Mouse (Mus musculus) urinary bladder, adult 18-20 months (tissue): ENCODE data around the gene Sfta2.

Experiments
- DNase-seq, 2 experiments: peaks; one replicate each; pipeline ENCODE4 v3.0.0; 2022; ENCODE audit warnings: low spot score in 2 of 2, mixed read lengths in 2 of 2

Gene Sfta2

DNA sequence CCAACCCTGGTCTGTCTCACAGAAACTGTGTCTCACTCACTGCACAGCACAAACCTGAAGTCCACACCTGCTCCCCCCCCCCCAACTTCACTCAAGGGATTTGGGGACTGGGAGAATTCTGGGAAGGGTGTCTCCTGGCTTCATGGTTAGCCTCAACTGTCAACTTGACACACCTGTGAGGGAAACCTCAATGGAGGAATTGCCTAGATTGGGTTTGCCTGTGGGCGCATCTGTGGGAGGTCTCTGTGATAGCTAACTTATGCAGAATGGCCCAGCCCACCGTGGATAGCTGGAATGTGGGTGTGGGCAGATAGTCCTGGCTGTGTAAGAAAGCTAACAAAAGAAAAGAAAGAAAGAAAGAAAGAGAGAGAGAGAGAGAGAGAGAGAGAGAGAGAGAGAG, at the start of gene Sfta2:
Gene Sfta2 (plus strand): TSS at position 301 of the 400 bp plus-strand sequence.
- no peak for DNase-seq

- no peak for DNase-seq
These were observed 49.4 kb upstream of the Sfta2 start, which contains the start of gene Cdsn for GRCm38 (mm10) chr17:35551881-35552414. Gene Cdsn, plus strand, starts transcription at chr17:35552128.

- no peak for DNase-seq
These were observed 47.0 kb upstream of the Sfta2 start for GRCm38 (mm10) chr17:35554321-35554720.

GRCm38 (mm10) chr17:35554761-35555397, 46.5 kb upstream of the Sfta2 start:
- no peak for DNase-seq

- DNase-seq: no peak
These were observed 45.1 kb upstream of the Sfta2 start for GRCm38 (mm10) chr17:35556186-35556765.

DNA sequence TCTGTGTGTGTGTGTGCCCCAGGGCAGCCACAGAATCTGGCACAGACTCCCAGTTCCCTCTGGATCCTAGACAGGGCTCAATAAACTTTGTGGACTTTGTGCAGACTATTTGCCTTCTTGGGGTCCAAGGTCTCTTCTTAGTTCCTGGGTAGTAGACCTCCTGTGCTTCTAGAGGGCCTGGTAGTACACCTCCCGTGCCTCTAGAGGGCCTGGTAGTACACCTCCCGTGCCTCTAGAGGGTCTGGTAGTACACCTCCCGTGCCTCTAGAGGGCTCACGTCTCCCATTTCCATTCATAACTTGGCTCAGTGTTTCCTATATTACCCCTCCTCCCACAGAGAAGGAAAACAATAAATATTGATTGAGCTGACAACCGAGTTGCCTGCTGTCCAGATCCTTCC, 44.5 kb upstream of the Sfta2 start:
- peak in 1 of 2 experiments; percentile 32 for DNase-seq

DNA sequence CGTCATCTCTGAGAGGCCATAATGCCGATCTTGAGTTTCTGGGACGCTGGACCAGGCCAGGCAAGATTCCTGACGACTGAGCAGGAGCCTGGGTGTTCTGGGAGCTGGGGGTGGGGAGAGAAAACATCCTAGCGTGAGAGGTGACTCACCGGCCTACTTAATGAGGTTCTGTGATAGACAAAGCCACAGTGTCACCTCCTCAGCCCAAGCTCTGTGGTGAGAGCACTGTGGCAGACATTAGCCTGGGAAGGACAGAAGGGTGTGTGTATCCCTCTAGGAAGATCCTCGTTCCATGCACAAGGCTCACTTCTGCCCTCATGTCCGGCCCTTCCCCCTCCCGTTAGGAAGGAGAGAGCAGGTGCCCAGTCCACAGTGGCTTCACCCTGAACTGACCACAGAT, 44.0 kb upstream of the Sfta2 start:
- DNase-seq: peak; percentile 26 to 41

DNA sequence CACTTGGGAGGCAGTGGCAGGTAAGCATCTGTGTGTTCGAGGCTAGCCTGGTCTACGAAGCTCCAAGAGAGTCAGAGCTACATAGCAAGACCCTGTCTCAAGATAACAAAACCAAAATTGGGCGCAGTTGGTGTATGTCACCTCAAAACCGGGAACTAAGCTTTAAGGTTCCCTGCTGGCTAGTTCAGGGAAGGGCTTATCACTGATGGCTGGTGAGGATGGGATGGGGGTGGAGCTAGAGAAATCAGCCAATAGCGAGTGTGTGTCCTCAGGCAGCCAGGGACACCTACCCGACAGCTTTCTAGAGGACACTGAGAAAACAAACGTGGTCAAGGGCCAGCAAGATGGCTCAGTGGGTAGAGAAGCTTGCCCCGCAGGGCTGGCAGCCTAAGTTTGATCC, 43.1 kb upstream of the Sfta2 start:
- no peak for DNase-seq

GRCm38 (mm10) chr17:35567150-35567549, 34.2 kb upstream of the Sfta2 start, which contains the start of gene 2300002M23Rik:
Gene 2300002M23Rik, plus strand, starts transcription at chr17:35567450.
- no peak for DNase-seq

DNA sequence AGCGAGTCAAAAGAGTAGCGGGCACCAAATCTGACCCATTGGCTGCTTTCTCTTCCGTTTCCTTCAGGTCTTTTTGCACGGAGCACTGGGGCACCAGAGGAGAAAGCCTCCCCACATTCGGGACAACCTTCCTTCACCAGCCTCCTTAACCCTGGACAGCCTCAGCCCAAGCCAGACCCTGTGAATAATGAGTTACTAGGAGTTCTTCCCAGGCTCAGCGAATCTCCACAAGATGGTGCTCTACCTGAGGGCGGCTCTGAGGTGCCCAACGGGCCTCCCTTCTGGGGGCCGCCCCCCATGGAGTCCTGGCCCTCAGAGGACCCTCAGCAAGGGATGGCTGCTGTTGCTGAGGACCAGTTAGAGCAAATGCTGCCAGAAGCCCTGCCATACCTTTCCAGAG, 33.6 kb upstream of the Sfta2 start:
- DNase-seq: no peak

DNA sequence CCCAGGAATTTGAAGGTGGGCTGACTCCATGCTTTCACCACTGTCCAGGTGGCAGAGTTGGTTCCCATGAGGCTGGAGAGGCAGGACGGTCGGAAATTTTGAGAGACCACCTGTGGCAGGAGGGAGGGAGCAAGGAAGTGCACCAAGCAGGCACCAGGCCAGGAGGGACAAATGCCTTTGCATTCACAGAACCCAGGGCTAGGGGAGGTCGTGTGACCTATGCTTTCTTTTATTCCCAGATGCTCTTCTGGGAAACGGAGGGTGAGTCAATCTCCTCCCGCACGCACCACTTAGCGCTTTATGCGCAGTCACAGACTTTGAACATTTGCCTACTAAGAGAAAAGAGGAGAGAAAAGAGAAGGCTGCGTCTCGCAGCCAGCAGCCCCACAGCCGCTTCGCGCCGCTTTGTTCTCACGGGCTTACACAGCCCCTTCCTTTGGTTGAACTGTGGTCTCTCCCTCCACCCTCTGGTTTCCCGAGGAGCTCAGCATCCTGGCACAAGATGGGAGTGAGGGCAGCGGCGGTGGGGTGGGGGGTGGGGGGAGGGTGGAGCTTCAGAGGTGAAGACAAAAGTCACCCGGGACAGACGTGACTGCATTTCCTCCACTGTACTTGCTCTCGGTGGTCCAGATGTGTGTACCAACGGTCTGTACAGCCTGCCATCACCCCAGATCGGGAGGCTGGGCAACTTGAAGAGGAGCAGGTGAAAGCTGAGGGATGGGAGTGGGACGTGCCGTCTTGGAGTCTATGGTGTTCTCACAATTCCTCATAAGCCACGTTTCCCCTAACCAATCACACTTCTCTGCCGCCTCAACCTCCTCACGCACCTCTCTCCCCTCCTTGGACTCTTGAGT, 32.0 kb upstream of the Sfta2 start:
- DNase-seq: no peak

DNA sequence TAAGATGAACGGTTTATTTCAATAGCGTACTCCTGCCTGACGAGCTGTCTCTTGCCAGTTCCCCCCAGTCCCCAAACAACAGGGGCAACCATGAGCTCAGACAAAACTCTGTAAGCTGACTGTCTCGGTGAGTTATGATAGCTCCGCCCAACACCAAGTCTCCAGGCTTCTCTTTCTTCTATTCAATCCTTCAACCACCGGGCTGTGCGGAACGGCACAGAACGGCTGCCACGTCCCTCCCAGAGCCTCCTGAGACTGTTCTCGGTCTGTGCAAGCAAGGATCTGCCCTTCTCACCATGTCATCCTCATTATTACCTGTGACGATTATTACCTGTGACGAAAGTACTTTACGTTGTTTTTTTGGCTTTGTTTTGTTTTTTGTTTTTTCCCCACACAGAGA, 30.5 kb upstream of the Sfta2 start:
- no peak for DNase-seq

DNA sequence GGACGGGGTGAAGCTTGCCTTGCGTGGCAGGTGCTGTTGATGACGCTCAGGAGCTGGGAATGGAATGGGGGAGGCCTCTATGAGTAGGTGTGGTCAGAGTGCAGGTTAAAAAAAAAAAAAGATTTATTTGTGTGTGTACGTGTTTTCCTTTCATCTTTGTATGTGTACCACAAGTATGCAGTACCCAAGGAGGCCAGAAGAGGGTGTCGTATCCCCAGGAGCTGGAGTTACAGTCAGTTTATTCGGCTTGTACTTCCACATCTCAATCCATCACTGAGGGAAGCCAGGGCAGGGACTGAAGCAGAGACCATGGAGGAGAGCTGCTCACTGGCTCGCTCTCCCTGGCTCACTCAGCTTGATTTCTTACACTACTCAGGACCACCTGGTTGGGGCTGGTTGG, 29.9 kb upstream of the Sfta2 start:
- no peak for DNase-seq

DNA sequence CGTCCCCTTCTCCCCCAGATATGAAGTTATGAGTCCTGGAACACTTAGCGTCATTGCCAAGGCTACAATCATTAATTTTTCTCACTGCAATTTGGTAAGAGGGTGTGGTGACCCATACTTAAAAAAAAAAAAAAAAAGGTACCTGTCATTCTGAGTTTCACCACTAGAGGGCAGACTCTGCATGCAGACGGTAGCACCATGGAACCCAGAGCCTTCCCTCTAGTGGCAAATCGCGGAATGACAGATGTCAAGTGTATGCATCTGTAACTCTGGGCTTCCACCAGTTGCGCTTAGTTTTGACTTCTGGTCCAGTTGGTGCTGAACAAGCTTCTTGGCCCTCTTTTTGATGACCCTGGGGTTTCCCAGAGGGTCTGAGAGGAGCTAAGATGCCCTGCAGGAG, 23.1 kb upstream of the Sfta2 start:
- DNase-seq: peak; percentile 46 to 76

GRCm38 (mm10) chr17:35582900-35583299, 18.4 kb upstream of the Sfta2 start:
- no peak for DNase-seq

GRCm38 (mm10) chr17:35584330-35584937, 16.9 kb upstream of the Sfta2 start:
- peak; percentile 62 to 78 for DNase-seq

DNA sequence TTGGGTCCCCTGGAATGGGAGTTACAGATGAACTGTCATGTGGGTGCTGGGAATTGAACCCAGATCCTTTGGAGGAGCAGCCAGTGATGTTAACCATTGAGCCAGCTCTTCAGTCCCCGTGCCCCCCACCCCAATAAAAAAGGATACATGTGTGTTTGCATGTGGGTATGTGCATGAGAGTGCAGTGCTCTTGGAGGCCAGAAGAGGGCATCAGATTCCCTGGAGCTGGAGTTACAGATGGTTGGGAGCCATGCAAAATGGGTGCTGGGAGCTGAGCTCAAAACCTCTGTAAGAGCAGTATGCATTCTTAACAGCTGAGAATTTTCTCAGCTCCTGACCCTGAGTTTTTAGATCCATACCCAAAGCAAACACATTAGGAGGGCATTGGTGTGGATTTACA, 14.1 kb upstream of the Sfta2 start:
- no peak for DNase-seq

GRCm38 (mm10) chr17:35588387-35588786, 13.0 kb upstream of the Sfta2 start:
- no peak for DNase-seq

- peak; percentile 61 to 70 for DNase-seq
These were observed 10.7 kb upstream of the Sfta2 start for GRCm38 (mm10) chr17:35590410-35591218.

DNA sequence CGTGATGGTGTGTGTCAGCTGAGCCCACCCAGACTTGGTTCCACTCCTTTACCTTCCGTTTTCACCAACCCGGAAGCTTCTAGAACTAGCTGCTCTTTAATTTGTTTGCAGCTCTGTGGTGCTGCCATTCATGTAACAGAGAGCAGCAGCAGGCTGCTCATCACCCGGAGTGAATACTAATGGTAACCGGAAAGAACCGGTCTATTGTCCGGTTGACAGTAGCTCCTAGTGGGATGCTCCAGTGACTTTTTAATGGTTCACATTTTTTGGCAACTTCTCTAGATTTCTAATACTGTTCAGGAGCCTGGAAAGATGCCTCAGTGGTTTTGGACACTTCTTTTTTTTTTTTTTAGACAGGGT, 10.2 kb upstream of the Sfta2 start:
- no peak for DNase-seq

DNA sequence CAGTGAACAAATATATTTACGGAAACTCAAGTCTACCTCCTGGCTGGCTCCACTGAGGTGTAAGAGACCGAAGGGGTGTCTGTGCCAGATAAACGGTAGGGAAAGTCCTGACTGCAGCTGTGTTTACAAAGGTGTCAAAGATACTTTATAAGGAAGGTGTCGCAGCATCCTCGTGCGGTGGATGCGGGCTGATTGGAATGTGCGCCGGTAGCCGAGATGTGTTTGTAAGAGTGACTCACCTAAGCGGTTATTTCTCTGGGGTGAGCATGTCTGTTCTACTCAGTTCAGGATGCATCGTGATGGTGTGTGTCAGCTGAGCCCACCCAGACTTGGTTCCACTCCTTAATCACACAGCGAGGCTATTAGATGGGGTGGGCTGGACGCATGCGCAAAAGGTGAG, 9.6 kb upstream of the Sfta2 start:
- no peak for DNase-seq
